Mouse (Mus musculus) cerebellum, adult 11-12 months (tissue): ENCODE data around the gene Shisa6.
"Not testable (repeated sequence)": the region's sequence is repeated elsewhere in the genome, so short reads cannot be mapped to it uniquely, and the experiment has no call there.

Source experiments
- DNase-seq: peaks from one replicate; pipeline ENCODE4 v3.0.0; 2022

Gene Shisa6

GRCm38 (mm10) chr11:66442631-66443030, 83.1 kb downstream of the Shisa6 start:
- DNase-seq: no peak

GRCm38 (mm10) chr11:66426129-66426528, 99.6 kb downstream of the Shisa6 start:
- DNase-seq: no peak

- no peak for DNase-seq
Measured at GRCm38 (mm10) chr11:66418216-66418615, 107.5 kb downstream of the Shisa6 start.

- DNase-seq: not testable (repeated sequence)
Measured at GRCm38 (mm10) chr11:66408721-66409120, 117.0 kb downstream of the Shisa6 start.

GRCm38 (mm10) chr11:66400036-66400435, 125.7 kb downstream of the Shisa6 start:
- no peak for DNase-seq

GRCm38 (mm10) chr11:66387561-66387960, 138.2 kb downstream of the Shisa6 start:
- no peak for DNase-seq

- no peak for DNase-seq
Measured at GRCm38 (mm10) chr11:66371796-66372195, 154.0 kb downstream of the Shisa6 start.

- no peak for DNase-seq
Measured at GRCm38 (mm10) chr11:66369764-66370163, 156.0 kb downstream of the Shisa6 start.

- no peak for DNase-seq
Measured at GRCm38 (mm10) chr11:66366809-66367685, 158.7 kb downstream of the Shisa6 start.

GRCm38 (mm10) chr11:66359811-66360210, 166.0 kb downstream of the Shisa6 start:
- no peak for DNase-seq

- DNase-seq: no peak
Measured at GRCm38 (mm10) chr11:66344822-66345221, 180.9 kb downstream of the Shisa6 start.

- DNase-seq: no peak
Measured at GRCm38 (mm10) chr11:66336313-66336712, 189.5 kb downstream of the Shisa6 start.

GRCm38 (mm10) chr11:66312764-66313163, 213.0 kb downstream of the Shisa6 start:
- peak; percentile 21 for DNase-seq

- no peak for DNase-seq
Measured at GRCm38 (mm10) chr11:66304396-66304795, 221.4 kb downstream of the Shisa6 start.

- DNase-seq: no peak
Measured at GRCm38 (mm10) chr11:66274707-66275081, 251.1 kb downstream of the Shisa6 start.

- DNase-seq: no peak
Measured at GRCm38 (mm10) chr11:66273904-66274706, 251.7 kb downstream of the Shisa6 start.

GRCm38 (mm10) chr11:66267029-66267428, 258.7 kb downstream of the Shisa6 start:
- DNase-seq: no peak

GRCm38 (mm10) chr11:66265336-66265990, 260.3 kb downstream of the Shisa6 start:
- no peak for DNase-seq

GRCm38 (mm10) chr11:66260205-66260604, 265.6 kb downstream of the Shisa6 start:
- no peak for DNase-seq

GRCm38 (mm10) chr11:66258851-66259250, 266.9 kb downstream of the Shisa6 start:
- no peak for DNase-seq

- no peak for DNase-seq
Measured at GRCm38 (mm10) chr11:66247115-66247514, 278.6 kb downstream of the Shisa6 start.

- DNase-seq: no peak
Measured at GRCm38 (mm10) chr11:66236557-66236956, 289.2 kb downstream of the Shisa6 start.

- no peak for DNase-seq
Measured at GRCm38 (mm10) chr11:66232891-66233290, 292.9 kb downstream of the Shisa6 start.
